Comparison of ENCODE assay signal across 19 mouse cellular contexts in the genomic region with DNA sequence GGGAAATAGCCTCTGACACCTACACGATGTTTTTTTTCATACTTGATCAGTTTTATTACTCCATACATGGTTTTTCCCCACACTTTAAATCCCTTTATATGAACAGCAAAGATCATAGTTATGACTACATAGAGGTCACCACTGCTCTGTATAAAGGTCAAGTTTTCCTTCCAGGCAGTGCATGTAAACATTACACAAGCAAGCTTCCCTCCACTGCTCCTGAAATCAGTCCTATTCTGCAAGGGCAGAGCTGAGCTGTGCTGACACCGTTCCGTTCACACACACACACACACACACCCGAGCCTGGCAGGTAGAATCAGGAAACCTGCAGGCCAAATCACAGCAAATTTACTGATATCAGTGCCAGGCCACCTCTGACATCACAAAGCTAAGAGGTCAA.
"Had no signal": no experiment of that assay in that cellular context is flagged by ENCODE, and none has a peak within 500 bp of the region (broad histone marks: within the 10 kb centered on the region; RNA-seq: fewer than 3 reads in every experiment).

No protein-coding gene starts in this region.

- DNase-seq: liver, embryonic 13.5 days; lung, adult 18-20 months; lung, embryonic 14.5 days; lung, postnatal 10 days; lung, postnatal 4 days; right cerebral cortex, adult 18-20 months; right cerebral cortex, postnatal 25 days; right cerebral cortex, postnatal 4 days; spleen, adult 18-20 months; thymus, adult 18-20 months; thymus, postnatal 14 days; thymus, postnatal 36 days had no signal

- H3K27me3 ChIP-seq: liver, embryonic 13.5 days; liver, embryonic 15.5 days; midbrain, embryonic 13.5 days; midbrain, embryonic 15.5 days; neural tube, embryonic 15.5 days had no signal

- ATAC-seq: midbrain, embryonic 13.5 days; midbrain, embryonic 15.5 days had no signal

- H3K4me2 ChIP-seq: liver, embryonic 13.5 days; liver, embryonic 15.5 days; lung, embryonic 14.5 days; midbrain, embryonic 13.5 days; midbrain, embryonic 15.5 days; neural tube, embryonic 13.5 days; neural tube, embryonic 15.5 days had no signal

- H3K27ac ChIP-seq: liver, embryonic 13.5 days; liver, embryonic 15.5 days; midbrain, embryonic 10.5 days; midbrain, embryonic 13.5 days; midbrain, embryonic 15.5 days; neural tube, embryonic 13.5 days; neural tube, embryonic 15.5 days had no signal

- H3K4me3 ChIP-seq: liver, embryonic 13.5 days; liver, embryonic 15.5 days; midbrain, embryonic 10.5 days; midbrain, embryonic 13.5 days; midbrain, embryonic 15.5 days; myocyte; neural tube, embryonic 13.5 days; neural tube, embryonic 15.5 days had no signal

- H3K9ac ChIP-seq: liver, embryonic 13.5 days; liver, embryonic 15.5 days; lung, embryonic 14.5 days; midbrain, embryonic 13.5 days; midbrain, embryonic 15.5 days; neural tube, embryonic 13.5 days; neural tube, embryonic 15.5 days had no signal

- H3K36me3 ChIP-seq: liver, embryonic 13.5 days; liver, embryonic 15.5 days; midbrain, embryonic 10.5 days; midbrain, embryonic 13.5 days; midbrain, embryonic 15.5 days; neural tube, embryonic 13.5 days; neural tube, embryonic 15.5 days had no signal

- H3K4me1 ChIP-seq: liver, embryonic 13.5 days; liver, embryonic 15.5 days had no signal

- H3K9me3 ChIP-seq: liver, embryonic 13.5 days; liver, embryonic 15.5 days; midbrain, embryonic 10.5 days; midbrain, embryonic 13.5 days; midbrain, embryonic 15.5 days; neural tube, embryonic 13.5 days; neural tube, embryonic 15.5 days had no signal
